Mouse (Mus musculus): ENCODE measurements around the gene Krtap6-1.
"Not testable (repeated sequence)": the region's sequence is repeated elsewhere in the genome, so short reads cannot be mapped to it uniquely, and the experiment has no call there.

Gene Krtap6-1

GRCm38 (mm10) chr16:89031399-89031798 is at the start of gene Krtap6-1:
Krtap6-1 (plus strand) TSS chr16:89031699.
- DNase-seq: not testable (repeated sequence)

- DNase-seq: no peak
These were observed 20.8 kb upstream of the Krtap6-1 start, which contains the start of gene Krtap22-2 for GRCm38 (mm10) chr16:89010659-89011058. Krtap22-2 (minus strand) TSS chr16:89010759.

GRCm38 (mm10) chr16:89013973-89014372 is 17.5 kb upstream of the Krtap6-1 start:
- DNase-seq: no peak

- DNase-seq: not testable (repeated sequence)
These were observed 16.5 kb upstream of the Krtap6-1 start, which contains the start of gene Gm10229 for GRCm38 (mm10) chr16:89014984-89015383. Gm10229 (plus strand) TSS chr16:89015284.

- not testable (repeated sequence) for DNase-seq
These were observed 9.9 kb downstream of the Krtap6-1 start, which contains the start of gene Gm10228 for GRCm38 (mm10) chr16:89041372-89041771. Gm10228 (minus strand) TSS chr16:89041472.

GRCm38 (mm10) chr16:89047783-89048182 is 16.3 kb downstream of the Krtap6-1 start, which contains the start of gene Krtap6-5:
Krtap6-5 (minus strand) TSS chr16:89047883.
- DNase-seq: no peak

GRCm38 (mm10) chr16:89063902-89064301 is 32.4 kb downstream of the Krtap6-1 start, which contains the start of gene 1110025L11Rik:
1110025L11Rik (minus strand) TSS chr16:89064002.
- not testable (repeated sequence) for DNase-seq

GRCm38 (mm10) chr16:89071041-89071440 is 39.5 kb downstream of the Krtap6-1 start:
- DNase-seq: not testable (repeated sequence)
